Comparison of ENCODE assay signal across 24 mouse cellular contexts in the genomic region with DNA sequence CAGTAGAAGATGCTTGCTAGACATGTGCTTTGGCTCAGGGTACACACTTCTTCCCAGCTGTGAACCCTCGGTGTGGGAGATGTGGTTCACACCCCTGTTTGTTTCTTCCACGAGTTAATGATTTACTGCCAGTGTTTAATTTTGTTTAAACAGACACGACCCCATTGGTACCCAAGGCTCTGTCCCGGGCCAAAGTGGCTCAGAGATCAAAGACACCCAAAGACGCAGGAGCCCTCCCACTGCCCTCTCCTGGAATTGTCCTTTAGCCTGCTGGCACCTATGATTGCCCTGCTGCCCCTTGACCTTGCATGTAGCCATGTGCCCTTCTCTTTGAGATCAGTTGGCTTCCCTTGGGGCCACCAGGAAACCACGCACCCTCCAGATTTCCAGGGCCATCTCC. TPM values are rescaled to one million over a fixed set of nuclear protein-coding genes. Genes with fewer than 3 reads are reported as not detected.
DNase-seq lines count a peak whose midpoint lies in the region; ATAC-seq and TF ChIP-seq lines count a peak whose summit lies in the region.
"Had no signal": no experiment of that assay in that cellular context is flagged by ENCODE, and none has a peak within 500 bp of the region (broad histone marks: within the 10 kb centered on the region; RNA-seq: fewer than 3 reads in every experiment).

No protein-coding gene starts in this region.

- H3K4me3 ChIP-seq in liver, adult 2 months (ENCODE audit: insufficient read depth, low read depth, low read length), result no peak overlapping the region
- no peak overlapping the region for H3K4me3 ChIP-seq in liver, postnatal 0 days (ENCODE audit: low read depth, low read length)
- no peak overlapping the region for H3K4me3 ChIP-seq in kidney, embryonic 15.5 days (replicated peaks)
- no peak overlapping the region for H3K4me3 ChIP-seq in liver, embryonic 12.5 days
- no peak overlapping the region for H3K4me3 ChIP-seq in midbrain, postnatal 0 days (ENCODE audit: low read depth, low read length)
- H3K4me3 ChIP-seq: embryonic facial prominence, embryonic 12.5 days; heart, embryonic 13.5 days; midbrain, embryonic 13.5 days had no signal

- no peak for TF ChIP-seq POLR2A in liver, adult 2 months (IDR thresholded peaks at IDR 0.05; ENCODE audit: extremely low read depth, insufficient read depth, low read length)

- no peak for TF ChIP-seq CTCF in liver, adult 2 months (IDR thresholded peaks at IDR 0.05; ENCODE audit: low read depth, low read length)
- TF ChIP-seq CTCF in liver, postnatal 0 days (IDR thresholded peaks at IDR 0.05; ENCODE audit: low read depth), result no peak
- TF ChIP-seq CTCF in midbrain, postnatal 0 days (IDR thresholded peaks at IDR 0.05), result no peak

- peaks cover 8% of the 10 kb centered on the region for H3K4me1 ChIP-seq in liver, adult 2 months (ENCODE audit: control insufficient read depth, insufficient read depth, low read length)
- H3K4me1 ChIP-seq in liver, postnatal 0 days (ENCODE audit: insufficient read depth), result peaks cover 8% of the 10 kb centered on the region
- H3K4me1 ChIP-seq in kidney, embryonic 15.5 days, result peaks cover 9% of the 10 kb centered on the region
- no peaks in the 10 kb centered on the region for H3K4me1 ChIP-seq in liver, embryonic 12.5 days
- H3K4me1 ChIP-seq in midbrain, postnatal 0 days (ENCODE audit: insufficient read depth, low read length), result no peaks in the 10 kb centered on the region
- H3K4me1 ChIP-seq: embryonic facial prominence, embryonic 12.5 days; heart, embryonic 13.5 days; midbrain, embryonic 13.5 days had no signal

- no peaks in the 10 kb centered on the region for H3K27me3 ChIP-seq in liver, adult 2 months (ENCODE audit: control insufficient read depth, insufficient read depth, low read length)
- no peaks in the 10 kb centered on the region for H3K27me3 ChIP-seq in liver, postnatal 0 days (ENCODE audit: insufficient read depth, low read length)
- no peaks in the 10 kb centered on the region for H3K27me3 ChIP-seq in kidney, embryonic 15.5 days
- peaks cover 12% of the 10 kb centered on the region for H3K27me3 ChIP-seq in liver, embryonic 12.5 days (replicated peaks)
- H3K27me3 ChIP-seq in midbrain, postnatal 0 days (ENCODE audit: insufficient read depth, low read length), result no peaks in the 10 kb centered on the region
- H3K27me3 ChIP-seq: embryonic facial prominence, embryonic 12.5 days; midbrain, embryonic 13.5 days had no signal

- ATAC-seq in liver, postnatal 0 days, result no peak
- peak; percentile 43; the same call in 1 of the 2 replicates for ATAC-seq in kidney, embryonic 15.5 days (replicated peaks; ENCODE audit: low FRiP score)
- peak; percentile 46 for ATAC-seq in liver, embryonic 12.5 days
- ATAC-seq in erythroblast, adult 5-6 weeks (replicated peaks; ENCODE audit: low FRiP score, poor library complexity, severe bottlenecking), result no peak
- ATAC-seq in midbrain, postnatal 0 days (ENCODE audit: low FRiP score), result no peak
- ATAC-seq: CD4-positive, CD25-positive, alpha-beta regulatory T cell, adult 4 months; forebrain, postnatal 0 days; midbrain, embryonic 13.5 days had no signal

- H3K4me2 ChIP-seq in liver, postnatal 0 days (ENCODE audit: low read depth, low read length), result no peak overlapping the region
- no peak overlapping the region for H3K4me2 ChIP-seq in kidney, embryonic 15.5 days
- no peak overlapping the region for H3K4me2 ChIP-seq in liver, embryonic 12.5 days
- H3K4me2 ChIP-seq in midbrain, postnatal 0 days (ENCODE audit: low read depth, low read length, poor library complexity, severe bottlenecking), result no peak overlapping the region
- H3K4me2 ChIP-seq: embryonic facial prominence, embryonic 12.5 days; heart, embryonic 13.5 days; hindbrain, embryonic 14.5 days; midbrain, embryonic 13.5 days had no signal

- peak; percentile 86 for DNase-seq in liver, adult 2 months (ENCODE audit: extremely low read depth, low read depth, low spot score)
- DNase-seq in liver, postnatal 0 days, result no peak
- no peak for DNase-seq in midbrain, postnatal 0 days (ENCODE audit: low spot score)
- DNase-seq in layer of hippocampus, postnatal 25 days (ENCODE audit: extremely low spot score in 1 of 2, low spot score in 1 of 2), result no peak
- DNase-seq: adrenal gland, postnatal 25 days; cerebellum, adult 11-12 months; cerebellum, adult 9-11 months; embryo, embryonic 11 days; forebrain, postnatal 0 days; gastrocnemius, postnatal 10 days; heart, postnatal 10 days; lung, adult 2 months; lung, postnatal 10 days; thymus, postnatal 14 days had no signal

- peak overlapping the region; percentile 15 for H3K27ac ChIP-seq in liver, adult 2 months (replicated peaks; ENCODE audit: insufficient read depth, low read depth, low read length)
- no peak overlapping the region for H3K27ac ChIP-seq in liver, postnatal 0 days (ENCODE audit: low read depth)
- H3K27ac ChIP-seq in kidney, embryonic 15.5 days, result 0 out of 2 replicates have a peak overlapping the region, but pooled peaks have one; percentile 1
- H3K27ac ChIP-seq in liver, embryonic 12.5 days, result no peak overlapping the region
- H3K27ac ChIP-seq in midbrain, postnatal 0 days (ENCODE audit: low read depth, low read length), result no peak overlapping the region
- H3K27ac ChIP-seq: embryonic facial prominence, embryonic 12.5 days; heart, embryonic 13.5 days; hindbrain, embryonic 14.5 days; kidney, postnatal 0 days; macrophage; midbrain, embryonic 13.5 days had no signal

- no peak overlapping the region for H3K9ac ChIP-seq in liver, adult 2 months (ENCODE audit: low read depth, low read length)
- no peak overlapping the region for H3K9ac ChIP-seq in liver, postnatal 0 days (replicated peaks)
- H3K9ac ChIP-seq in kidney, embryonic 15.5 days, result no peak overlapping the region
- H3K9ac ChIP-seq in liver, embryonic 12.5 days, result no peak overlapping the region
- H3K9ac ChIP-seq in midbrain, postnatal 0 days (replicated peaks; ENCODE audit: low read length, poor library complexity, severe bottlenecking), result no peak overlapping the region
- H3K9ac ChIP-seq: embryonic facial prominence, embryonic 12.5 days; forebrain, postnatal 0 days; heart, embryonic 13.5 days; hindbrain, embryonic 14.5 days; midbrain, embryonic 13.5 days had no signal

- TF ChIP-seq EP300 in liver, postnatal 0 days (IDR thresholded peaks at IDR 0.05; ENCODE audit: low read depth), result no peak

- H3K36me3 ChIP-seq in liver, adult 2 months (ENCODE audit: control insufficient read depth, insufficient read depth, low read length), result no peaks in the 10 kb centered on the region
- no peaks in the 10 kb centered on the region for H3K36me3 ChIP-seq in liver, postnatal 0 days (replicated peaks; ENCODE audit: insufficient read depth, low read length)
- H3K36me3 ChIP-seq in kidney, embryonic 15.5 days, result no peaks in the 10 kb centered on the region
- H3K36me3 ChIP-seq in liver, embryonic 12.5 days, result no peaks in the 10 kb centered on the region
- no peaks in the 10 kb centered on the region for H3K36me3 ChIP-seq in midbrain, postnatal 0 days (ENCODE audit: insufficient read depth, low read length)
- H3K36me3 ChIP-seq: embryonic facial prominence, embryonic 12.5 days; heart, embryonic 13.5 days; midbrain, embryonic 13.5 days had no signal

- H3K9me3 ChIP-seq in liver, postnatal 0 days (ENCODE audit: low read length), result no peaks in the 10 kb centered on the region
- no peaks in the 10 kb centered on the region for H3K9me3 ChIP-seq in kidney, embryonic 15.5 days (replicated peaks)
- no peaks in the 10 kb centered on the region for H3K9me3 ChIP-seq in liver, embryonic 12.5 days (replicated peaks)
- H3K9me3 ChIP-seq in midbrain, postnatal 0 days (ENCODE audit: low read length), result no peaks in the 10 kb centered on the region
- H3K9me3 ChIP-seq: embryonic facial prominence, embryonic 12.5 days; heart, embryonic 13.5 days; midbrain, embryonic 13.5 days had no signal

- 17% methylated on average over 6 of the region's 6 CpGs for WGBS in liver, adult 2 months
- 40% methylated on average over 6 of the region's 6 CpGs for WGBS in liver, postnatal 0 days (ENCODE audit: insufficient replicate concordance)
- 11% methylated on average over 6 of the region's 6 CpGs for WGBS in kidney, embryonic 15.5 days
- WGBS in liver, embryonic 12.5 days (ENCODE audit: insufficient replicate concordance), result 52% methylated on average over 6 of the region's 6 CpGs
- 77% methylated on average over 6 of the region's 6 CpGs for WGBS in midbrain, postnatal 0 days

- no peaks in the 10 kb centered on the region for H3K79me2 ChIP-seq in liver, adult 2 months (ENCODE audit: control insufficient read depth, insufficient read depth, low read length)

RNA-seq across cellular contexts. Expression of a gene that starts 7.3 kb away (rescaled TPM):
- 4.6 and 6.3 TPM in 2 replicates for total RNA-seq in liver, adult 2 months (2014; rRNA removed)
- 4.2 and 4.5 TPM in 2 replicates for polyA plus RNA-seq in liver, adult 2 months (2012; rRNA removed)
- polyA plus RNA-seq in liver, postnatal 0 days (2015; fragmentation: Nextera tagmentation; extraction: Ambion mirVana), result 3.9 and 4.5 TPM in 2 replicates
- polyA plus RNA-seq in kidney, embryonic 15.5 days (2015; fragmentation: Nextera tagmentation; extraction: Ambion mirVana), result 17.5 and 18.2 TPM in 2 replicates
- 5.0 and 5.4 TPM in 2 replicates for polyA plus RNA-seq in liver, embryonic 12.5 days (2016; fragmentation: Nextera tagmentation; extraction: Ambion mirVana)
- 0.96 TPM in 1 of 2 replicates, not detected in the other for total RNA-seq in erythroblast, adult 5-6 weeks (2015; ENCODE audit: low replicate concordance)
- total RNA-seq in erythroblast, adult 5-6 weeks (2017; ENCODE audit: low replicate concordance), result 0.14 and 0.34 TPM in 2 replicates
- 11.0 and 12.5 TPM in 2 replicates for total RNA-seq in midbrain, postnatal 0 days (2014; rRNA removed)
- polyA plus RNA-seq in midbrain, postnatal 0 days (2015; fragmentation: Nextera tagmentation; extraction: Ambion mirVana), result 6.9 and 7.8 TPM in 2 replicates
- total RNA-seq in layer of hippocampus, postnatal 25 days (2021), result 10 to 100 TPM; 18.6 to 23.2 TPM

Comparison
In these comparisons a context has a peak if more than half of its experiments do, and no peak if none do; other contexts are left out.
1. H3K27ac ChIP-seq: peak in liver, adult 2 months (single experiment) and kidney, embryonic 15.5 days (single experiment); none in liver, postnatal 0 days (single experiment), liver, embryonic 12.5 days (single experiment) and midbrain, postnatal 0 days (single experiment).
2. ATAC-seq: peak in kidney, embryonic 15.5 days (single experiment) and liver, embryonic 12.5 days (single experiment); none in liver, postnatal 0 days (single experiment), erythroblast, adult 5-6 weeks (single experiment) and midbrain, postnatal 0 days (single experiment).